Mouse (Mus musculus) midbrain, embryonic 11.5 days (tissue): Measurements from ENCODE around the gene Adam12. TPM values are rescaled to one million over a fixed set of nuclear protein-coding genes. Genes with fewer than 3 reads are reported as not detected.

ENCODE experiments used
- ATAC-seq: fragments of 200-750 bp; cut with Nextera tagmentation; 2 replicates; pipeline ENCODE4 v1.8.0; 2017; ENCODE audit warnings: moderate TSS enrichment, moderate library complexity; ENCODE audit not compliant: low FRiP score
- DNase-seq: peaks from one replicate; pipeline ENCODE4 v3.0.0; 2015; ENCODE audit warnings: low spot score; ENCODE audit errors: missing footprints
- H3K27ac ChIP-seq: fragments of 300-500 bp; sonication (generic); 2 replicates; pipeline ENCODE4 v1.5.1; 2014; ENCODE audit warnings: low read depth, low read length
- H3K27me3 ChIP-seq: fragments of 300-500 bp; sonication (generic); 2 replicates; pipeline ENCODE4 v1.6.1; 2014; ENCODE audit warnings: mild to moderate bottlenecking, low read length, moderate library complexity, mixed read lengths; ENCODE audit not compliant: control insufficient read depth, insufficient read depth
- H3K36me3 ChIP-seq: fragments of 300-500 bp; sonication (generic); 2 replicates; pipeline ENCODE4 v1.6.1; 2014; ENCODE audit warnings: mild to moderate bottlenecking, low read length, moderate library complexity, mixed read lengths; ENCODE audit not compliant: control insufficient read depth, insufficient read depth
- H3K4me1 ChIP-seq: fragments of 300-500 bp; sonication (generic); 2 replicates; pipeline ENCODE4 v1.6.1; 2014; ENCODE audit warnings: low read length; ENCODE audit not compliant: control insufficient read depth, insufficient read depth
- H3K4me2 ChIP-seq: fragments of 300-500 bp; sonication (generic); 2 replicates; pipeline ENCODE4 v1.6.1; 2014; ENCODE audit warnings: mild to moderate bottlenecking, moderate library complexity
- H3K4me3 ChIP-seq: fragments of 300-500 bp; sonication (generic); 2 replicates; pipeline ENCODE4 v1.5.1; 2014; ENCODE audit warnings: low read depth, low read length
- H3K9ac ChIP-seq: fragments of 300-500 bp; sonication (generic); 2 replicates; pipeline ENCODE4 v1.6.1; 2014; ENCODE audit warnings: low read length
- H3K9me3 ChIP-seq: fragments of 300-500 bp; sonication (generic); 2 replicates; pipeline ENCODE4 v1.6.1; 2016; ENCODE audit warnings: low read length; ENCODE audit not compliant: control insufficient read depth
- WGBS: fragments of 180-500 bp; shearing (Covaris S2); extraction: QIAGEN DNeasy Blood & Tissue Kit; methylation state at CpG from one replicate; pipeline ENCODE4 v1.1.7; 2014; 5-methylcytosine and 5-hydroxymethylcytosine counted together
- microRNA-seq: library from miRNA; unstranded; fragments of <30 nt; microRNA quantifications from one replicate; pipeline ENCODE4, GENCODE M21; 2017
- polyA plus RNA-seq: library from polyadenylated mRNA; unstranded; fragments of >200 nt; fragmentation: Nextera tagmentation; extraction: Ambion mirVana; gene quantifications from 2 replicates; pipeline ENCODE4 v1.2.1, GENCODE M21; 2014

The Adam12 gene
- polyA plus RNA-seq, 1 experiment from 2014 or later = 1.5 TPM

DNA sequence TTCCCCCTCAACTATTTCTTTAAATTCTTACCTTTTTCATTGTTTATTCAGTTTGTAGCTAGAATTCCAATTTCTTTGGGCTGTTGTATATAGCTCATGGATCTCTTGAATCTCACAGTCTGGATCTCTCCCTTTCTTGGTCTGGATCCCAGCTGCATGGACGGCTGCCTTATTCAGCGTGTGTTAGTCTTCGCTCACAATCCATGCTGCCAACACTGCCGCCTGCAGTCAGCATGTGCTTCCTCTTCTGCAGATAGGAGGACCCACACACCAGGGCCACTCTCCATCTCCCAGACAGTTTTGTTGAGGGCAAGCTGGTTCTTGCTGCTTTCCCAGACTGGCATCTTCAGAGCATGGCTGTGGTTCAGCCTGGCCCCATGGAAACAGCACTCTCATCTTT is 392.4 kb downstream of the Adam12 start:
- Histone ChIP-seq H3K36me3 (no peaks in the 10 kb centered on the region), H3K4me1 (no peaks in the 10 kb centered on the region), H3K4me2 (no peak overlapping the region), H3K4me3 (no peak overlapping the region), H3K27ac (no peak overlapping the region), H3K27me3 (no peaks in the 10 kb centered on the region), H3K9me3 (no peaks in the 10 kb centered on the region), H3K9ac (no peak overlapping the region)
- WGBS = 84% methylated on average over 4 of the region's 4 CpGs
- ATAC-seq (no peak), DNase-seq (no peak)

Small RNAs within 50 kb of the gene (microRNA-seq; reads per million reads assigned to microRNA genes)
- not detected for gene Gm23631

Other genes with a start within 250 kb of the Adam12 start
- gene D7Ertd443e, start 153.5 kb upstream of the Adam12 start, polyA plus RNA-seq = not detected in 2 replicates